27 mouse cellular contexts compared by ENCODE assay signal in the genomic region with DNA sequence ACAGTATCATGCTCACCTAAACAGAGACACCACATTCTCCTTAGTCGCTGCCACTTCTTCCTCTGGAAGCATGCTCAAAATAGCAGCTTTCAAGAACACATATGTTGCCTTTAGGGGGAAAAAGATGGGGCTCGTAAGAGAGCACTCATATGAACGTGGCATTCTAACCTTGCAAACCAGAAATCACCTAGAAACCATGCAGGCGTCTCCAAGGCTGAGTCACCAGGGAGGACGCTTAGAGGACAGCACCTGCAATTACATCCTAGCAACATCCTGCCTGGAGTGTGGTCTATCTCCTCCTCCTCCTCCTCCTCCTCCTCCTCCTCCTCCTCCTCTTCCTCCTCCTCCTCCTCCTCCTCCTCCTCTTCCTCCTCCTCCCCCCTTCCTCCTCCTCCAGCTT.
A peak's percentile ranks its signal among the peaks of the same experiment; 100 is the strongest.
DNase-seq lines count a peak whose midpoint lies in the region; ATAC-seq and TF ChIP-seq lines count a peak whose summit lies in the region.
"Had no signal": no experiment of that assay in that cellular context is flagged by ENCODE, and none has a peak within 500 bp of the region (broad histone marks: within the 10 kb centered on the region; RNA-seq: fewer than 3 reads in every experiment).

No protein-coding gene starts in this region.

- H3K4me3 ChIP-seq in cerebellum, adult 2 months (replicated peaks; ENCODE audit: insufficient read depth, low read depth, low read length), result no peak overlapping the region
- no peak overlapping the region for H3K4me3 ChIP-seq in intestine, postnatal 0 days (ENCODE audit: low read depth, low read length)
- H3K4me3 ChIP-seq in intestine, embryonic 15.5 days (replicated peaks), result no peak overlapping the region
- no peak overlapping the region for H3K4me3 ChIP-seq in cortical plate, adult 2 months (ENCODE audit: insufficient read depth, low read length)
- H3K4me3 ChIP-seq: forebrain, embryonic 10.5 days; forebrain, embryonic 13.5 days; hindbrain, embryonic 10.5 days; hindbrain, embryonic 13.5 days had no signal

- TF ChIP-seq POLR2A in cerebellum, adult 2 months (IDR thresholded peaks at IDR 0.05; ENCODE audit: borderline replicate concordance, insufficient read depth, low read length), result no peak
- TF ChIP-seq POLR2A in cortical plate, adult 2 months (IDR thresholded peaks at IDR 0.05; ENCODE audit: extremely low read depth, insufficient read depth, low read length), result no peak

- peak; percentile 22; the same call in 1 of the 2 replicates for TF ChIP-seq CTCF in cerebellum, adult 2 months (IDR thresholded peaks at IDR 0.05; ENCODE audit: borderline replicate concordance, insufficient read depth, low read depth, low read length)
- 0 out of 2 replicates have a peak, but pooled peaks have one; percentile 7 for TF ChIP-seq CTCF in intestine, postnatal 0 days (IDR thresholded peaks at IDR 0.05; ENCODE audit: low read depth)
- 0 out of 2 replicates have a peak, but pooled peaks have one; percentile 15 for TF ChIP-seq CTCF in cortical plate, adult 2 months (IDR thresholded peaks at IDR 0.05; ENCODE audit: extremely low read depth, insufficient read depth, low read length)

- H3K9me3 ChIP-seq in intestine, postnatal 0 days (ENCODE audit: control insufficient read depth), result no peaks in the 10 kb centered on the region
- H3K9me3 ChIP-seq in intestine, embryonic 15.5 days, result no peaks in the 10 kb centered on the region
- H3K9me3 ChIP-seq: forebrain, embryonic 10.5 days; forebrain, embryonic 13.5 days; hindbrain, embryonic 10.5 days; hindbrain, embryonic 13.5 days had no signal

- no peak for ATAC-seq in intestine, postnatal 0 days
- ATAC-seq in intestine, embryonic 15.5 days, result no peak
- ATAC-seq: activated CD4-positive, CD25-positive, alpha-beta regulatory T cell, adult 4 months; forebrain, embryonic 13.5 days; forebrain, embryonic 16.5 days; hindbrain, embryonic 16.5 days; intestine, embryonic 16.5 days; Patski had no signal

- H3K4me1 ChIP-seq in cerebellum, adult 2 months (ENCODE audit: control insufficient read depth, insufficient read depth, low read length), result no peaks in the 10 kb centered on the region
- no peaks in the 10 kb centered on the region for H3K4me1 ChIP-seq in intestine, postnatal 0 days (replicated peaks; ENCODE audit: control insufficient read depth, insufficient read depth, low read length)
- H3K4me1 ChIP-seq in intestine, embryonic 15.5 days (replicated peaks), result no peaks in the 10 kb centered on the region
- H3K4me1 ChIP-seq in cortical plate, adult 2 months (ENCODE audit: control insufficient read depth, insufficient read depth, low read length), result no peaks in the 10 kb centered on the region; the same call in 1 of the 2 replicates
- H3K4me1 ChIP-seq: hindbrain, embryonic 10.5 days; hindbrain, embryonic 13.5 days had no signal

- no peaks in the 10 kb centered on the region; the same call in 1 of the 2 replicates for H3K36me3 ChIP-seq in intestine, postnatal 0 days (ENCODE audit: control insufficient read depth, insufficient read depth)
- H3K36me3 ChIP-seq in intestine, embryonic 15.5 days, result no peaks in the 10 kb centered on the region
- H3K36me3 ChIP-seq: forebrain, embryonic 10.5 days; G1E had no signal

- H3K4me2 ChIP-seq in intestine, postnatal 0 days (replicated peaks; ENCODE audit: low read depth), result no peak overlapping the region
- no peak overlapping the region for H3K4me2 ChIP-seq in intestine, embryonic 15.5 days (replicated peaks)
- H3K4me2 ChIP-seq: forebrain, embryonic 13.5 days; heart, embryonic 11.5 days; hindbrain, embryonic 13.5 days had no signal

- WGBS in cerebellum, adult 2 months, result 70% methylated on average over 5 of the region's 5 CpGs
- WGBS in intestine, postnatal 0 days, result 54% methylated on average over 5 of the region's 5 CpGs
- WGBS in intestine, embryonic 15.5 days, result 56% methylated on average over 5 of the region's 5 CpGs

- H3K27ac ChIP-seq in cerebellum, adult 2 months (ENCODE audit: insufficient read depth, low read length), result no peak overlapping the region
- H3K27ac ChIP-seq in intestine, postnatal 0 days (ENCODE audit: low read depth, low read length), result no peak overlapping the region
- H3K27ac ChIP-seq in intestine, embryonic 15.5 days, result no peak overlapping the region
- no peak overlapping the region for H3K27ac ChIP-seq in cortical plate, adult 2 months (ENCODE audit: insufficient read depth, low read length)
- H3K27ac ChIP-seq: forebrain, embryonic 10.5 days; forebrain, embryonic 13.5 days; hindbrain, embryonic 10.5 days; hindbrain, embryonic 13.5 days had no signal

- no peak overlapping the region for H3K9ac ChIP-seq in intestine, postnatal 0 days (ENCODE audit: low read depth, low read length)
- H3K9ac ChIP-seq in intestine, embryonic 15.5 days, result no peak overlapping the region
- H3K9ac ChIP-seq: forebrain, embryonic 13.5 days; hindbrain, embryonic 13.5 days had no signal

- no peak for DNase-seq in cerebellum, adult 2 months
- DNase-seq in cerebellum, postnatal 14 days, result no peak
- peak; percentile 38 for DNase-seq in ZHBTc4 (ENCODE audit: low read depth, low spot score)
- DNase-seq in adrenal gland, adult 18-20 months (ENCODE audit: low spot score in 2 of 2), result no peak
- DNase-seq in left cerebral cortex, adult 11 months (ENCODE audit: low spot score), result no peak
- DNase-seq: adrenal gland, postnatal 10 days; B cell, adult 2 months; cerebellum, adult 11-12 months; cerebellum, adult 9-11 months; cerebellum, postnatal 36 days; gastrocnemius, postnatal 25 days; kidney, adult 2 months had no signal

- H3K27me3 ChIP-seq in cerebellum, adult 2 months (ENCODE audit: control insufficient read depth, insufficient read depth, low read length), result no peaks in the 10 kb centered on the region
- no peaks in the 10 kb centered on the region for H3K27me3 ChIP-seq in intestine, postnatal 0 days (replicated peaks; ENCODE audit: control insufficient read depth, insufficient read depth, low read length)
- H3K27me3 ChIP-seq in intestine, embryonic 15.5 days (replicated peaks), result no peaks in the 10 kb centered on the region
- H3K27me3 ChIP-seq: CH12.LX; forebrain, embryonic 13.5 days; hindbrain, embryonic 13.5 days; Patski had no signal
